Mouse (Mus musculus) lung, embryonic 14.5 days (tissue): ENCODE data around the gene Maml3. TPM values are rescaled to one million over a fixed set of nuclear protein-coding genes. Genes with fewer than 3 reads are reported as not detected.

Source experiments
- ATAC-seq: fragments of 200-750 bp; cut with Nextera tagmentation; 2 replicates; pipeline ENCODE4 v1.8.0; 2017; ENCODE audit warnings: mild to moderate bottlenecking, moderate TSS enrichment, moderate library complexity; ENCODE audit not compliant: insufficient read depth
- DNase-seq: peaks from one replicate; pipeline ENCODE4 v3.0.0-alpha.2; 2015
- H3K27ac ChIP-seq: fragments of 300-500 bp; sonication (generic); 2 replicates; pipeline ENCODE4 v1.5.1; 2014; ENCODE audit warnings: low read depth, mild to moderate bottlenecking, moderate library complexity
- H3K27me3 ChIP-seq: fragments of 300-500 bp; sonication (generic); 2 replicates; pipeline ENCODE4 v1.6.1; 2014; ENCODE audit warnings: low read length, control low read depth; ENCODE audit not compliant: insufficient read depth
- H3K36me3 ChIP-seq: fragments of 300-500 bp; sonication (generic); 2 replicates; pipeline ENCODE4 v1.6.1; 2014; ENCODE audit warnings: control low read depth; ENCODE audit not compliant: insufficient read depth
- H3K4me1 ChIP-seq: fragments of 300-500 bp; sonication (generic); 2 replicates; pipeline ENCODE4 v1.6.1; 2014; ENCODE audit warnings: antibody characterized with exemption, control low read depth; ENCODE audit not compliant: insufficient read depth
- H3K4me2 ChIP-seq: fragments of 300-500 bp; sonication (generic); 2 replicates; pipeline ENCODE4 v1.6.1; 2014; ENCODE audit warnings: mild to moderate bottlenecking
- H3K4me3 ChIP-seq: fragments of 300-500 bp; sonication (generic); 2 replicates; pipeline ENCODE4 v1.5.1; 2014; ENCODE audit warnings: low read depth, low read length
- H3K9ac ChIP-seq: fragments of 300-500 bp; sonication (generic); 2 replicates; pipeline ENCODE4 v1.6.1; 2014
- H3K9me3 ChIP-seq: fragments of 300-500 bp; sonication (generic); 2 replicates; pipeline ENCODE4 v1.6.1; 2016; ENCODE audit warnings: low read depth, low read length, control low read depth
- CTCF ChIP-seq: IDR thresholded peaks from 2 replicates; pipeline ENCODE4 v1.5.1; 2016; ENCODE audit warnings: antibody characterized with exemption, low read depth
- WGBS: fragments of 180-500 bp; shearing (Covaris S2); extraction: QIAGEN DNeasy Blood & Tissue Kit; methylation state at CpG from one replicate; pipeline ENCODE4 v1.1.7; 2014; 5-methylcytosine and 5-hydroxymethylcytosine counted together
- polyA plus RNA-seq: library from polyadenylated mRNA; unstranded; fragments of >200 nt; fragmentation: Nextera tagmentation; extraction: Ambion mirVana; gene quantifications from 2 replicates; pipeline ENCODE4 v1.2.1, GENCODE M21; 2014

Maml3 gene
- polyA plus RNA-seq, 1 experiment from 2014 or later = 9.1 TPM

- H3K9me3 ChIP-seq = no peaks in the 10 kb centered on the region
- no peak overlapping the region for H3K4me2 ChIP-seq
- peaks cover 5% of the 10 kb centered on the region; the same call in 1 of the 2 replicates for H3K36me3 ChIP-seq
- no peaks in the 10 kb centered on the region for H3K27me3 ChIP-seq
- no peak overlapping the region for H3K9ac ChIP-seq
- 0 out of 2 replicates have a peak, but pooled peaks have one; percentile 22 for TF ChIP-seq CTCF
- no peaks in the 10 kb centered on the region for H3K4me1 ChIP-seq
- DNase-seq (peak; percentile 56), ATAC-seq (no peak)
- no peak overlapping the region for H3K4me3 ChIP-seq
- 49% methylated on average over 7 of the region's 7 CpGs for WGBS
- H3K27ac ChIP-seq = no peak overlapping the region
Measured at GRCm38 (mm10) chr3:51851596-51851995, 253.3 kb downstream of the Maml3 start.

GRCm38 (mm10) chr3:51849462-51849861 is 255.4 kb downstream of the Maml3 start:
- H3K27ac ChIP-seq = no peak overlapping the region

DNA sequence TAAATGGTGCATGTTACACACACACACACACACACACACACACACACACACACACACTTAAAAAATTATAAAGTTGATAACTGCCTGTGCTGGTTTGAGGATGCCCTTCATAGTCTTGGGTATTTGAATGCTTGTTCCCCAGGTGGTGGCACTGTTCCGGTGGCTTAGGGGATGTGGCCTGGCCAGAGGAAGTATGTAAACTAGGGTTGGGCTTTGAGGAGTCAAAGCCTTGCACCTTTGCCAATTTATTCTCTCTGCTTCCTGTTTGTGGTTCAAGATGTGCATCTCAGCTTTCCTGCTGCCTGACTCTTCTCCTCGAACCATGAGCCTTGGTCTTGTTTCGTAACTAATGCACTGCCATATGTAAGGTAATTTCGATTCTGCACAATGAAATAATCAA is 257.6 kb downstream of the Maml3 start:
- Histone ChIP-seq H3K27ac (no peak overlapping the region), H3K27me3 (no peaks in the 10 kb centered on the region), H3K36me3 (no peaks in the 10 kb centered on the region), H3K4me3 (no peak overlapping the region), H3K9me3 (no peaks in the 10 kb centered on the region), H3K9ac (no peak overlapping the region), H3K4me2 (no peak overlapping the region), H3K4me1 (peaks cover 3% of the 10 kb centered on the region; the same call in 1 of the 2 replicates)
- 87% methylated on average over 4 of the region's 4 CpGs for WGBS
- peak; percentile 37 for DNase-seq
- no peak for ATAC-seq
- TF ChIP-seq CTCF = no peak

More at GRCm38 (mm10) chr3:51849462-51849861, 255.4 kb downstream of the Maml3 start:
- Histone ChIP-seq H3K36me3 (no peaks in the 10 kb centered on the region), H3K4me1 (no peaks in the 10 kb centered on the region), H3K4me3 (no peak overlapping the region), H3K9ac (no peak overlapping the region), H3K9me3 (no peaks in the 10 kb centered on the region), H3K4me2 (no peak overlapping the region), H3K27me3 (no peaks in the 10 kb centered on the region)
- 32% methylated on average over 6 of the region's 6 CpGs for WGBS
- no peak for TF ChIP-seq CTCF
- DNase-seq (no peak), ATAC-seq (no peak)

DNA sequence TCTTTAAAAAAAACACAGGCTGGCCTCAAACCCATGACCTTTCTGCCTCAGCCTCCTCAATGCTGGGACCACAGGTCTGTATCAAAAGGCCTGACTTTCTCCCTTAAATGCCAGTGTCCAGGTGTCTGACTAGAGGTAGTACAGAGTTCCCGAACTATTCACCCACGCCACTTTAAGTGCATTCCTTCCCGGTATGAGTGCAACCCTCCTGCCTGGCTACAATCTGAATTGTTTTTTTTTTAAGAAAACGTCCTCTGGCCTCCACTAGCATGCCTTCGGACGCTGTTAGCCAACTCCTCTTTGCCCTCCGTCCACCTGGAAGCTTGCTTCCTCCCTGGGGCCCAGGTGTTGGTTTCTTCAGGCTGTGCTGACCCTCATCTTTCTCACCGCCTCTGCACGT is 260.6 kb downstream of the Maml3 start:
- ATAC-seq (no peak), DNase-seq (no peak)
- Histone ChIP-seq H3K36me3 (no peaks in the 10 kb centered on the region), H3K4me1 (peaks cover 6% of the 10 kb centered on the region; the same call in 1 of the 2 replicates), H3K4me2 (no peak overlapping the region), H3K9ac (no peak overlapping the region), H3K27me3 (no peaks in the 10 kb centered on the region), H3K27ac (no peak overlapping the region), H3K9me3 (no peaks in the 10 kb centered on the region), H3K4me3 (no peak overlapping the region)
- no peak for TF ChIP-seq CTCF
- WGBS = 57% methylated on average over 9 of the region's 9 CpGs

- H3K27me3 ChIP-seq = no peaks in the 10 kb centered on the region
- DNase-seq (no peak), ATAC-seq (no peak)
- no peaks in the 10 kb centered on the region for H3K9me3 ChIP-seq
- peaks cover 6% of the 10 kb centered on the region; the same call in 1 of the 2 replicates for H3K4me1 ChIP-seq
- H3K4me2 ChIP-seq = no peak overlapping the region
- no peak for TF ChIP-seq CTCF
- H3K27ac ChIP-seq = no peak overlapping the region
- H3K4me3 ChIP-seq = no peak overlapping the region
- WGBS = 69% methylated on average over 12 of the region's 12 CpGs
- H3K36me3 ChIP-seq = no peaks in the 10 kb centered on the region
- no peak overlapping the region for H3K9ac ChIP-seq
Measured at GRCm38 (mm10) chr3:51842140-51842539, 262.7 kb downstream of the Maml3 start.

GRCm38 (mm10) chr3:51841598-51841997 is 263.3 kb downstream of the Maml3 start:
- Histone ChIP-seq H3K27me3 (no peaks in the 10 kb centered on the region), H3K9me3 (no peaks in the 10 kb centered on the region), H3K4me2 (no peak overlapping the region), H3K4me1 (peaks cover 6% of the 10 kb centered on the region; the same call in 1 of the 2 replicates), H3K4me3 (no peak overlapping the region), H3K9ac (no peak overlapping the region), H3K36me3 (no peaks in the 10 kb centered on the region), H3K27ac (no peak overlapping the region)
- 59% methylated on average over 12 of the region's 12 CpGs for WGBS
- ATAC-seq (no peak), DNase-seq (no peak)
- TF ChIP-seq CTCF = no peak

DNA sequence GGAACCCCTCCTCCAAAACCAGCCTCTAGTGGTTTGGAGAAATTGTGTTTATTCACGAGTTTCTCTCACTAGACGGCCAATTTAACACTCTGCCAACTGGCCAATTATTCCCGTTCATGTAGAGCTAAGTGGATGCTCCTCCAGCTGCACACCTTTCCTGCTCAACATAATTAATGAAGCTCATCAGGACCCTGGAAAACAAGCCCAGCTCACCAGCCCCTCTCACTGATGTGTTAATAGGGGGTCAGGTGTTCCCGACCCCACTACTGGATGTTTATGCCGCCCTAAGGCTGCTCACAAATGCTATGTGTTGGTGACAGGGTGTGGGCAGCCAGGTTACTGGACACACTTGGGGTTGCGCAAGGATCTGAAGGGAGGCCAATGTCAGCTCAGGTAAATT is 263.7 kb downstream of the Maml3 start:
- DNase-seq (no peak), ATAC-seq (no peak)
- TF ChIP-seq CTCF = no peak
- Histone ChIP-seq H3K4me2 (no peak overlapping the region), H3K27ac (no peak overlapping the region), H3K36me3 (no peaks in the 10 kb centered on the region), H3K4me1 (peaks cover 6% of the 10 kb centered on the region; the same call in 1 of the 2 replicates), H3K9me3 (no peaks in the 10 kb centered on the region), H3K4me3 (no peak overlapping the region), H3K27me3 (no peaks in the 10 kb centered on the region), H3K9ac (no peak overlapping the region)
- 83% methylated on average over 6 of the region's 6 CpGs for WGBS
